Mouse (Mus musculus): Measurements from ENCODE around the gene Grik2.
"Not testable (repeated sequence)": the region's sequence is repeated elsewhere in the genome, so short reads cannot be mapped to it uniquely, and the experiment has no call there.

The Grik2 gene

DNA sequence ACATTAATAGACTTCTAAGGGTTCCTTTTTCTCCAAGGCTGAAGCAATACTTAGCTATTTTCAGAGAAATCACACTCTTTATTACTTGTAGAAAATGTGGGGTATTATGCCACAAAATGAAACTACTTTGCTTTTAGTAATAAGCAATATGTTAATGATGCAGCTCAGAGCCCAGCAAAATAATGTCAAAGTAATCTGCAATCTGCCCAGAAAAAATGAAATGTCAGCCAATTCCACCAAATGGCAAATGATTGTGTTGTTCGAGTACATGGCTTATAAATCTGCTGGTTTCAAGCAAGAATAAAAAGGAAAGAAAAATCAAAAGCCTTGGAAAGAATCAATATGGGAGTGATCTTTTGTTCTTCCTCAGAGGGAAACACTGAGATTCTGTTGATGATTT, 136.2 kb downstream of the Grik2 start:
- intact Hi-C loops (cut with DNase I): no loop called here

DNA sequence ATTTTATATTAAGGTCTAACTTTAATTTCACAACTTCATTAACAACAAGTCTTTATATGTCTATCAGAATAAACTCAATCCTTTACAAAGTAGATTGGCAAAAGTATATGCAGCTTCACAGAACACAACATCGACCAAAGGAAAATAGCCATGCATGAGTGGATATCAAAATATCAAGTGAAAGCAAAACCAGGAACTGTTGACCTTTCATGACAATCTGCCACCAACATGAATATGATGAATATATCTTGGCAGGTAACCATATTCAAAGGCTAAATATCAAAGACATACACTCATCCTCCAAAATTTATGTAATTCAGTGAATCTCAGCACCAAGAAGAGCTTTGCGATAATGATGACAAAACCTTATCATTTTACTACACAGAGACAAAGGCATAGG, 141.4 kb downstream of the Grik2 start:
- intact Hi-C loops (cut with DNase I): no loop called here

DNA sequence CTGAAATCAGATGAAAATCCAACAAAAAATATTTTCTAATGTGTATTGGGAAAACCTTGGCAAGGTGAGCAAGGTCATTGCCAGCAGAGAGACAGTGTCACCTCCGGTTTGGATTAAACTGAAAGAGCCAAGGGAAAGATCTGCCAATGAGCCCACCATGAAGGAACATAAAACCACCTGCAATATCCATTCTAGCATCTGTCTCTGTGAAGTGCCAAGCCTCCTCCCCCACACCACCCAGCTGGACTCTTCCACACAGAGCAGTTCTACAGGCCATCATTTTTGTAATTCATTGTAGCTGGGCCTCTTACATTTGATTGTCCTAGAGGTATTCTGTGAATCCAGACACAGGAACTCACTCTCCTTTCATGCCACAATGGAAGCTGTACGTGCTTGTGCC, 148.7 kb downstream of the Grik2 start:
- intact Hi-C loops (cut with DNase I): no loop called here

DNA sequence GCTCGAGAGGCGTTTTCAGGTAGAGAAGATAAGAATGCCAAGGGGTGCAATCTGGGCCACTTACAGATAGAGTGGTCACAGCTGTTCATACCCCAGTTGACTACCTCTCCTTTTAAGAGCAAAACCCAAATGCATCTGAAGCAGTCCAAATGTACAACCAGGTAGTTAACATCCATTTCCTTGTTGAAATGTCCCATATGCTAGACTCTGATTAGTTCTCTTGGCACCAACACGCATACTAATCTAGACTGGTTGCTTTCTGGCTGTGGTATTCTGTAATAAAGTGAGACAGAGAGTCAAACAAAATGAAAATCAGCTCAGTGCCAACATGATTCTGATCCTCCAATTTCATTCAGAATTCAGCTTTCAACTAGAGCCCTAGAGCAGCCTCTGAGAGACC, 164.6 kb downstream of the Grik2 start:
- intact Hi-C loops (cut with DNase I): no loop called here

DNA sequence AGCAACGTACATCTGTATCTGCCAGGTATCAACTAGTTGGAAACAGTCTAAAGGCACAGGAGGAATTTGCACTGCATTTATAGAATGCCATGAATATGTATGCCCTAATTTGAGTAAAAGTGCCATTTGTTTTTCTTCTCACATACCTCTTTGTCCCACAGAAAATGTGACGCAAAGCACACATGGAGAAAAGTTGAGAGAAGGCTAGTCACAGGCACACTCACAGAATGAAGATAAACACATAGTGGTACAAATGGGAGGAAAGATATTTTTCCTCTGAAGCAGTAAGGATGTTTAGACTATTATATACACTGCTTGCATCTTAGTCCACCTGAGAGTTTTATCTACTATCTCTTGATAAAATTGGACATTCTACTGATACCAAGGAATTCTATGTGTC, 190.9 kb downstream of the Grik2 start:
- intact Hi-C loops (cut with DNase I): no loop called here

DNA sequence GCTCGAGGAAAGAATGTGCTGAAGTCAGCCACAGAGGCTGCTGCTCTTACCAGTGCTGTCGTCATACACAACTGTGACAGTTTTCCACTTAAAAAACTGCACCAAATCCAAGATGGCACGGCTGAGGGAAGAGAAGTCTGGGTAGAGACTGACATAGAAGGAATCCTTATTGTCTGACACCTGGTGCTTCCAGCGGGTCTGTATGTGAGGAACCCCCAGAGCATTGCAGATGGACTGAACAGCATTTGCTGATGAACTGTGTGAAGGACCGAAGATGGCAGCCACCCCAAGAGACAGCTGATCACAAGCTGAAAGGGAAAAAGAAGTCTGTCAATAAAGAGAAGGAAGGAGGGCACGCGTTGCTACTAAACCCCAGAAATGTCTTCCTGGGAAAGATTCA, 215.1 kb downstream of the Grik2 start:
- intact Hi-C loops (cut with DNase I): no loop called here

DNA sequence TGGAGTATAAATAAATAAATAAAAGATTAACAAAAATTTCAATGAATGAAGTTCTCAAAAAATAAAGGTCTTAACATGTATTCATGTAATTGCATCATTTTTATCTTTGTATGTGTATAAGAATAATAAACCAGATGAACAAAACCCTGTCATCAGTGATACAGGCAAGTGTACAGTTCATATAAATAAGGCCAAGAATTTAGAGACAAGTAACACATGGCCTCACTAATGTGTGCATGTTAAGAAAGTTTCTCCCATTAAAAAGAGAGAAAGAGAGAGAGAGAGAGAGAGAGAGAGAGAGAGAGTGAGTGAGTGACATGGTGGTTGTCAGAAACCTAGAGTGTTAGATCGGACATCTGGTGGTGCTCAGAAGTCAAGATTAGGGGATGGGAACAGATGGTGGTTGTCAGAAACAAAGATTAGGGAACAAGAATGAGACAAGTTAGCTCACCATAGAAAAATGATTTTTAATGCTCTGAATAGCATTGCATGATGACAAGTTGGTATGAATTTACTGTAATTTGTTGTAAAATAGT, 228.6 kb downstream of the Grik2 start:
- intact Hi-C loops (cut with DNase I): no loop called here

DNA sequence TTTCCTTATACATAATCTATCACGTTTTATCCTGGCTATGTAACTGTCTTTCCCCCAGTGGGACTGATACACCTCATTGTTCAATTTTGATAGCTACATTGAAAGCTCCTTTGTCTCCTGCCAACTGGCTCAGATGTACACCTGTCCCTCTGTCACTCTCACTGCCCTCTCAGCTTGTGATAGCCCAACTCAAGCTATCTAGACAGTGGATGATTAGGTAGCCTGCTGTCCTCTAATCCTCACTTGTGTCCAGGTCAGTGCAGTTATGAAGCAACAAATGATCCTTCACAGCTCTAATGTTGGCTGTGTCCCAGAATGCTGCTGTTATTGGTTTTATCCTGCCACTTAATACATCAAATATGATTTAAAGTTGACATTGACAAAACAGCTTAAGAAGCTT, 246.3 kb downstream of the Grik2 start:
- intact Hi-C loops (cut with DNase I): no loop called here

DNA sequence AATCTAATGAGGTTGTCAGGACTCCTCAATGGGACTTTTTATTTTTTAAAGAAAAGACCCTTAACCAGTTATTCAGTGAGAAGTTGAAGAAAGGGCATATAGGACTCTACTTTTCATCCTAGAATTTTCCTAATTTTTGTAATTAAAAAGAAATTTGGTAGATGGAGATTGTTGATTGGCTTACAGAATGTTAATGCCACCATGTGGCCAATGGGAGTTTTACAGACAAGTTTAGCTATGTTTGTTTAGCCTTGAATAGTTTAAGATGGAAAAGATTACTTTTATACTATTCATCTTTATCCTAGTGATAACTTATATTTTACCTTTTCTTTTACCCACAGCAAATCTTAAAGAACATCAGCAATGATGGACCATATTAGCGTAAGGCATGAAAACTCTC, 268.8 kb downstream of the Grik2 start:
- intact Hi-C loops (cut with DNase I): no loop called here

DNA sequence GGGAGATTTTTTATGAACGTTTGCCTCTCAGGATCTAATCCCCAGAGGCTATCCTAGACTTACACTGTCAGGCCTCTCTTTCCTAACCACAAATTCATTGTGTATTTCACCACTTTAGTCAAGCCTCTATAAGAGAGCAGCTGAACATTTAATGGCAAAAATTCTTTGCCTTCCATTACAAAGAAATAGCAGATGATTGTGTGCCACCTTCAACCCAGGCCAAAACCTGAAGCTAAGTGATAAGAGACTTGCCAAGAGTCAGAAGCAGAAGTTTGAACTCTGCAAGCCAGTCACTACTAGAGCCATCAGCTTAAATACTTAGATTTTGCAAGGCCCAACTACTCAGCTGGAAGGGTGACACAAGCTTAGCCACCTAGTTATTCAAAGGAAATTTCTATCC, 287.9 kb downstream of the Grik2 start:
- intact Hi-C loops (cut with DNase I): no loop called here

DNA sequence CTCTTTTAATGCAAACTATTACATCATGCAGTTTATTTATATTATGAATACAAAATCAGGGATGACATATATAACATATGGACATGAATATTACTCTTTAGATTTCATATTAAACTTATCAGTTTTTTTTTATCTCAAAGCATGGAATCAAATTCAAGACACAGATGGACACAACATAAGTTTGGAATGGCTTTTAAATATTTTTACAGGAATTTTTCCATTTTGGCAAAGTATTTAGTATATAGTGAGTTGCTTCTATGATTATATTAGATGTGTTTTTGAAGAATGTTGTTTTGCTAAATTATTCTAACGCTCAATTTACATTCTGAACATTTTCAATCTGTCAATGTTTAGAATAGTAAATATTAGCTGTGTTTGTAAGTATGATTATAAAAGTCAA, 291.3 kb downstream of the Grik2 start:
- intact Hi-C loops (cut with DNase I): no loop called here

DNA sequence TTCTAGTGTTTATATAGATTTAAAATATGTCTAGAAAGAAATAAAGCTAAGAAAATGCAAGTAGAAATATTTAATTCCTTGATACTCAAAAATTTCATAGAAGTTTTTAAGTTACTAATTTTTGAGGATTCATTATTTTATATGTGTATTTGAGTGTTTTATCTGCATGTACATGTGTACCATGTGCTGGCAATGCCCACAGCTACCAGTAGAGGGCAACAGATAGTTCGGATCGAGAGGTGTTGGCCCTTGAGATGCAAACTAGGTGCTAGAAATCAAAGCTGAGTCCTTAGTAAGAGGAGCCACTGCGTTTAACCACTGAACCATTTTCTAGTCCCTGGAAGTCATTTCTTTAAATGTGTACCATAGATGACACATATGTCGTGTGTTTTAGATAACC, 307.1 kb downstream of the Grik2 start:
- intact Hi-C loops (cut with DNase I): no loop called here

DNA sequence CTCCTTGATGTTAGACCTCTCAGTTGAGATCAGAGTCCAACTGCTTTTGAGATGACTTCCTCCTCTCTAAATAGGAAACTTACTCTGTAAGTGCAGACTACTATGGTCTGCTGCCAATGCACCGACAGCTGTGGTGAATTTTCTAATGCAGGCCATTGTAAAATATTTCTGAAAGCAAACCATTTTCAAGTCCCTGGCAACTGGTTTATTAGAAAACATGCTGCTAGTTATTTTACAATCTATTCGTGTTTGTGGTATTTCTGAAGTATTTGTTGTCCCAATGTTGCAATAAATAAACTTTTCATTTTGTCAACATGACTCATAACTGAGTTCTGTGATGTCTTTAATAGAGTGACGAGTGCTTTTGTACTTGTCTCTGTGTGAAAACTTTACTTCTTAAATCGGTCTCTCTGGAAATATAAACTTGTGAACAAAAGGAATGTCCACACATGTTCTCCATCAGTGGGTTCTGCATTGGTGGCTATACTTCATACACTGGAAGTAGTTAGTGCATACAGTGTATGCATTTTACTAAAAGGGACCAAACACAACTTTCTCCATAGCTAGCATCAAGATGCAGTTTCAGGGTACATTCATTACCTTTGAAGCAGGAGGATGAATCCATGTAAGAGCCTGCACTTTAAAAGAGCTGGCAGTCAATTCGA, 308.3 kb downstream of the Grik2 start:
- intact Hi-C loops (cut with DNase I): no loop called here

DNA sequence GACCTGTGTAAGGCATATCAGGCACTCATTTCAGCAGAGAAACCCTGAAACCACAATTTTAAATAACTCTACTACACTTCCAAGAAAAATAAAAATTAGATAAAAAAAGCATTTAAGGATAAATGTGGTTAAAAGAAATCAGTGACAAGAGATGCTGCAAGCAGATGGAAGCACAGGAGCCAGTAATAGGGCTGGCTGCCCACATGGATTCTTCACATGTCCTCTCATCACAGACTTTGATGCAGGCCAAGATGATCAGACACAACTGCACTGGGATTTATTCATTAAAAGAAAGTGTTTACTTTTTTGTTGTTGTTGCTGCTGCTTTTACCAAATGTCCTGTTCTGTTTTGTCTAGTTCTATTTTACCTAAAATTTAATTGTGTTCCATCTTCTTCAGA, 315.0 kb downstream of the Grik2 start:
- intact Hi-C loops (cut with DNase I): no loop called here

DNA sequence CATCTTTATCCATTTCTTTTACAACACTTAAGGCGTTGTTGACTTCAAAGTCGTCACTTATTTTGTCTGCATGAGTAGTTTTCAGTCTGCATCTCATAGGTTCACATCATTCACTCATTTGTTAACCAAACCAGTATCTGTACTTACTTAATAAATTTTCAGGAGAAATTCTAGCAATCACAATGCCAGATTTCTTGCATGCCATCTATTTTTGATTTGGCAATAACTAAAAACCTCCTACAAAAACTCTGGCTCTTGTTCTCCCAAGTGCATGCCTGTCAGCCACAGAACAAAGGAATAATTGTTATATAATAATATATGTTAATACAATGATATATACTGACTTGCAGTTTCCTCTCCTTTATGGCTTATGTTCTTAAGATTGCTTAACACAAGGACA, 331.8 kb downstream of the Grik2 start:
- intact Hi-C loops (cut with DNase I): no loop called here

DNA sequence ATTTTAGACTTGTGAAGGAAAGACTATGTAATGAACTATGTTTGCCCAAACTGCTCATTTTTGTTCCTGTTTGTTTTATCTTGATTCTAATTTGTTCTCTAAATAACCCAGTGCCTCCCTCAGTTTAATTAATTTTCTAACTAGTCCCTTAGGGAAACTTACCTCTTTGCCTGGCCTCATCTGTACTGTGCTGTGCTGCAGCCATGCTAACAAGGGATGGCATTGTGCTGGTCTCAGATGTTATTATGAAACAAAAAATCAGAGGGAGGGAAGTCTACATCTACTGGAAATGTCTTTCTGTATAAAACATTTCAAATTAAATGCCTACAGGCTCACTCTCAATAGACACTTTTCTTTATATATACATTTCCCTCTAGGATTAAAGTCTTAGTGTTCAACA, 335.0 kb downstream of the Grik2 start:
- intact Hi-C loops (cut with DNase I): no loop called here

DNA sequence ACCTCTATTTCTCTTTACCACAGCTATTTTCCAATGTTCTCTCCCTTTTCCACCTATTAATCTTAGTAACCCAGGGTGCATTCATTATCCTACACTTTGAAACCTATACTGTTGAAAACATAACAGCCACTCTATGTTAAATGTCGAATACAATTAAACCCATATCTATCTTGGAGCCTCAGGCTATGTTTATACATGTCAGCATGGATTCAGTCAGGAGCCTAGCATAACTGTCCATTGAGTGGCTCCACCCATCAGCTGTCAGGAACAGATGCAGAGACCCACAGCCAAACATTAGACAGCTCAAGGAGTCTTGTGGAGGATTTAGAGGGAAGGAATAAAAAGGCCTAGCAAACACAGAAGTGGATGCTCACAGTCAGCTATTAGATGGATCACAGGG, 347.2 kb downstream of the Grik2 start:
- intact Hi-C loops (cut with DNase I): no loop called here

DNA sequence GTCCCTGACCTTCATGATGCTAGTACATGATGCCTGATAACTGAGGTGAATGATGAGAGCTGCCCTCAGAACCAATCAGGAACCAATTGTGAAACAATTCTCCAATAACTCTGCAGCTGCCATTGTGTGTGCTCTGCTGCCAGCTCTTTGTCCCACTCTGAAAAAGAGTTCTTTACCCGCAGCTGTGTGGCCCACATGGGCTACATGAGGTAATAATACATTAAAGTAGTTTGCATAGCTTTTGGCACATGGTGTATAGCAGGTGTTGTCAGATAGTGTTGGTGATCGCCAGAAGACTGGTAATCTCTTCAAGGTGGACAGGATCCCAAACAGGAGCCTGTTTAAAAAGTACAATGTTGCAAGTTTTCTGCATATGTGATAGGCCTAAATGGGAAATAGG, 351.5 kb downstream of the Grik2 start:
- intact Hi-C loops (cut with DNase I): no loop called here

DNA sequence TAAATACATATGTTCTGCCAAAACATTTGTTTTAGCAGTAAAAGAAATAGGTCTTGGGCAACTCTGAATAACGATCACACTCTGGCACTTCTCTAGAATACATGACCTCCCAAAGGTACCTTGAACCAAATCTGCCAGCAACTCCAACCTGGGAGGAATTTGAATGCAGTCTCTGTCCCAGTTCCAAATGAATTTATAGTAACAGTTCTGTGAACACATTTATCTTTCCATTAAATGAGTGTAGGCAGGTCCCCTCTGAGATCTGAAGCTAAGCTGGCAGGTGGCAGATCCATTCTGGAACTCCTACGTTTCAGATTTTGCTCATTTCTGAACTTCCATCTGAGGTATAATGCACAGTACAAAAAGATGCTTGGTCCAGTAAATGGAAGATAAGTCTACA, 352.3 kb downstream of the Grik2 start:
- intact Hi-C loops (cut with DNase I): no loop called here

DNA sequence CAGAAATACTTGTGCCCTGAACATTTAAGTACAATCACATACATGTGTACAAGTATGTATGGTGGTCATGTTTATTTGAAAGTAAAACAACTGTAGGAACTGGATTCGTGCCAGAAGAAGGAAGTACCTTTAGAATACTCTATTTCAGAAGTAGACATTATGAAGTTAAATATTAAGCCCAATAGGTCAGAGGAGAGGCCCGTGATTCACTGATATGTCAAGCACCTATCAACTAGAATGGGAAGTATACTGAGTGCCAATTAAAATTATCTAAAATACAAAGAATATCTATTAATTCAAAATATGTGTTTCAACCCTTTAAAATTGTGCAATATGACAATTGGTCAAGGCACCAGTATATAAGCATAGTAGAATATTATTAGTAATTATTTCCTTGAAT, 355.7 kb downstream of the Grik2 start:
- intact Hi-C loops (cut with DNase I): no loop called here

DNA sequence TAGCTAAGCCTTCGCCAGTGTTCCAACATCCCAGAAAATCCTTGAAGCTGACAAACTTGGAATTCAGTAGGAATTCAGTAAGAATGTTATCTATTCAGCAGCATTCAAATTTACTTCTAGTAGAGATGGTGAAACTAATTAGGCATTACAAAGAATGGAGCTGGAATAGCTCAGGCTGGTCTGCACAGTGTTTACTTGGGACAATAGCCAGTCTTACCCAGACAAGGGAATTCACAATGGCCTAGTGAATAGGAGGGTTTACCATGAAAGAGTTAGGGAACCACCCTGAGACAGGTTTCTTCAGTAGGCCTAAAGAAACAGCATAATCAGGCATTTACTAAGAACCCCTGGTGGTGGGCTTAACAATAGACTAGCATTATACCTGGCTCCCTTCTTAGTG, 371.4 kb downstream of the Grik2 start:
- intact Hi-C loops (cut with DNase I): not testable (repeated sequence)

DNA sequence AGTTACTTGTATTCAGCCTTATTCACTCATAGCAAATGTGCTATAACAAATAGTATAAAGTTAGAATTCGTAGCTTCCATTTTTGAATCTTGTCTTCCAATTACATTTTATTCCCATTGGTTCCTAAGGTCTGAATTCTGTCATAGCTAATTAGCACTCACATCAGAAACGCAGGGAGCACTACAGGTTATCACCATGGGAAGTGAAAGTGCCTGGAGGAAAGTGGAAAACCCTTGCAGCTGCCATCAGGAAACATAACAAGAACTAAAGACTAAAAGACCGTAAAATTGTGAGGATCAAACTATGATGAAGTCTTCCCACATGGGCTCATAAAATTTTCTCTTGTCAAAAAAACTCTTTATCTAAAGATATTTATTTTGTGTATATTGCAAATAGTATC, 405.6 kb downstream of the Grik2 start:
- intact Hi-C loops (cut with DNase I): no loop called here

DNA sequence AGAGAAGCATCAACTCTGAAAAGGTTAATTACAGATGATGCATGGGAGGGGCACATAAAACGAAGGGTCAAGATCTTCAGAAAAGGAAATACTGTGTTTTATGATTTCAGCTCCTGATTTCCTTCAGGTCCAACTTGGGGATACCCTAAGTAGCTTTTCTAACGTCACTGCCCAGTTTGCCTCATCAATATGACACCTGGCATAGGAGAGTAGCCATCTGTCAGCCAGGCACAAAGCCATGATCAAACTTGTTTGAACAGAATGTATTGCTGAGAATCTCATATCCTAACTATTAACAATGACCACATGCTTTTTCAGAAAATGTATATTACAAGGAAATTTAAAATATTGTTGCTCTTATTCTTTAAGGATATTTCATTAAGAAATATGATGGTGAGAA, 406.7 kb downstream of the Grik2 start:
- intact Hi-C loops (cut with DNase I): no loop called here

DNA sequence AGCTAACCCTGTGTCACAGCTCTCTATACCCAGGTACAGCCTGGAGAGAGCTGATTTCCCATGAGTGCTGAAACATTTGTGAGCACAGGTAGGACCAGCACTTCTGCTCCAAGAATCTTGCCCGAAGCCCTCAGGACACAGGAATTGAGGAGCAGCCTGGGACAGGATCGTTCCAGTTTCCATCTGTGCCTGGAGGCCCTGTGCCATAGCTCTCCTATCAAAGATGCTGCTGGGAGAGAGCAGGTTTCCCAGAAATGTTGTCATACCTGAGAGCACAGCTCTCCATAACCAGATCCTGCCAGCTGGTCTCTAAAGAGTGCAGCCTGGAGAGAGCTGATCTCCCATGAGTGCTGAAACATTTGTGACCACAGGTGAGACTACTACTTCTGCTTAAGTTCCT, 420.0 kb downstream of the Grik2 start:
- intact Hi-C loops (cut with DNase I): no loop called here

Data from adrenal gland (tissue).